Mouse (Mus musculus) kidney, postnatal 0 days (tissue): ENCODE measurements around the gene Trem2. TPM values are rescaled to one million over a fixed set of nuclear protein-coding genes. Genes with fewer than 3 reads are reported as not detected.

Experiments
- ATAC-seq: fragments of 200-750 bp; cut with Nextera tagmentation; replicated peaks from 2 replicates; pipeline ENCODE4 v1.8.0; 2017; ENCODE audit warnings: low read depth, moderate number of reproducible peaks, moderate TSS enrichment, moderate library complexity; ENCODE audit not compliant: low FRiP score
- DNase-seq: peaks from one replicate; pipeline ENCODE4 v3.0.0-alpha.2; 2016; ENCODE audit warnings: low spot score
- H3K27ac ChIP-seq: fragments of 300-500 bp; sonication (generic); 2 replicates; pipeline ENCODE4 v1.5.1; 2014; ENCODE audit warnings: mild to moderate bottlenecking
- H3K27me3 ChIP-seq: fragments of 300-500 bp; sonication (generic); 2 replicates; pipeline ENCODE4 v1.6.1; 2014; ENCODE audit warnings: low read length, mixed read lengths; ENCODE audit not compliant: insufficient read depth
- H3K36me3 ChIP-seq: fragments of 300-500 bp; sonication (generic); 2 replicates; pipeline ENCODE4 v1.6.1; 2014; ENCODE audit warnings: low read length, mixed read lengths; ENCODE audit not compliant: insufficient read depth
- H3K4me1 ChIP-seq: fragments of 300-500 bp; sonication (generic); replicated peaks from 2 replicates; pipeline ENCODE4 v1.6.1; 2014; ENCODE audit warnings: antibody characterized with exemption, low read length, mixed read lengths; ENCODE audit not compliant: insufficient read depth
- H3K4me2 ChIP-seq: fragments of 300-500 bp; sonication (generic); 2 replicates; pipeline ENCODE4 v1.6.1; 2014; ENCODE audit warnings: mild to moderate bottlenecking, low read length, moderate library complexity, mixed read lengths
- H3K4me3 ChIP-seq: fragments of 300-500 bp; sonication (generic); replicated peaks from 2 replicates; pipeline ENCODE4 v1.5.1; 2014; ENCODE audit warnings: low read depth, low read length
- H3K9ac ChIP-seq: fragments of 300-500 bp; sonication (generic); 2 replicates; pipeline ENCODE4 v1.6.1; 2014; ENCODE audit warnings: low read depth, low read length
- H3K9me3 ChIP-seq: fragments of 300-500 bp; sonication (generic); replicated peaks from 2 replicates; pipeline ENCODE4 v1.6.1; 2016; ENCODE audit warnings: low read length, inconsistent platforms, mixed read lengths
- CTCF ChIP-seq: IDR thresholded peaks from 2 replicates; pipeline ENCODE4 v1.5.1; 2016; ENCODE audit warnings: antibody characterized with exemption, low read depth, mild to moderate bottlenecking, moderate library complexity
- WGBS: fragments of 180-500 bp; shearing (Covaris S2); extraction: QIAGEN DNeasy Blood & Tissue Kit; methylation state at CpG from one replicate; pipeline ENCODE4 v1.1.7; 2014; 5-methylcytosine and 5-hydroxymethylcytosine counted together
- polyA plus RNA-seq: library from polyadenylated mRNA; unstranded; fragments of >200 nt; fragmentation: Nextera tagmentation; extraction: Ambion mirVana; gene quantifications from 2 replicates; pipeline ENCODE4 v1.2.1, GENCODE M21; 2015

The Trem2 gene
- polyA plus RNA-seq, 1 experiment from 2014 or later, result 3.0 TPM

GRCm38 (mm10) chr17:48318686-48319085, 27.5 kb upstream of the Trem2 start:
- DNase-seq, result no peak
- Histone ChIP-seq H3K27me3 (no peaks in the 10 kb centered on the region), H3K36me3 (no peaks in the 10 kb centered on the region), H3K4me2 (no peak overlapping the region), H3K9ac (no peak overlapping the region), H3K4me3 (no peak overlapping the region), H3K9me3 (no peaks in the 10 kb centered on the region), H3K4me1 (no peaks in the 10 kb centered on the region), H3K27ac (no peak overlapping the region)
- TF ChIP-seq CTCF, result no peak
- 81% methylated on average over 1 of the region's 1 CpGs for WGBS
- no peak for ATAC-seq

- no peak for TF ChIP-seq CTCF
- WGBS, result 88% methylated on average over 2 of the region's 2 CpGs
- H3K36me3 ChIP-seq, result no peaks in the 10 kb centered on the region
- DNase-seq (no peak), ATAC-seq (no peak)
- H3K9me3 ChIP-seq, result no peaks in the 10 kb centered on the region
- H3K4me1 ChIP-seq, result no peaks in the 10 kb centered on the region
- no peak overlapping the region for H3K4me2 ChIP-seq
- H3K27me3 ChIP-seq, result no peaks in the 10 kb centered on the region
- H3K4me3 ChIP-seq, result no peak overlapping the region
- no peak overlapping the region for H3K9ac ChIP-seq
- no peak overlapping the region for H3K27ac ChIP-seq
Measured at GRCm38 (mm10) chr17:48321279-48321678, 24.9 kb upstream of the Trem2 start.

GRCm38 (mm10) chr17:48323236-48323635, 23.0 kb upstream of the Trem2 start:
- no peak overlapping the region for H3K4me2 ChIP-seq
- TF ChIP-seq CTCF, result no peak
- ATAC-seq (no peak), DNase-seq (no peak)
- no peaks in the 10 kb centered on the region for H3K4me1 ChIP-seq
- H3K9ac ChIP-seq, result no peak overlapping the region
- 81% methylated on average over 3 of the region's 3 CpGs for WGBS
- H3K27me3 ChIP-seq, result no peaks in the 10 kb centered on the region
- no peaks in the 10 kb centered on the region for H3K9me3 ChIP-seq
- no peak overlapping the region for H3K4me3 ChIP-seq
- H3K36me3 ChIP-seq, result no peaks in the 10 kb centered on the region
- no peak overlapping the region for H3K27ac ChIP-seq

- Histone ChIP-seq H3K36me3 (no peaks in the 10 kb centered on the region), H3K4me2 (no peak overlapping the region), H3K9ac (no peak overlapping the region), H3K27me3 (no peaks in the 10 kb centered on the region), H3K4me3 (no peak overlapping the region), H3K27ac (no peak overlapping the region), H3K9me3 (no peaks in the 10 kb centered on the region), H3K4me1 (no peaks in the 10 kb centered on the region)
- ATAC-seq (no peak), DNase-seq (no peak)
- 79% methylated on average over 5 of the region's 5 CpGs for WGBS
- no peak for TF ChIP-seq CTCF
Measured at GRCm38 (mm10) chr17:48324258-48324657, 21.9 kb upstream of the Trem2 start.

- ATAC-seq, result no peak
- TF ChIP-seq CTCF, result no peak
- Histone ChIP-seq H3K27ac (no peak overlapping the region), H3K27me3 (no peaks in the 10 kb centered on the region), H3K9me3 (no peaks in the 10 kb centered on the region), H3K4me2 (no peak overlapping the region), H3K4me3 (no peak overlapping the region), H3K4me1 (no peaks in the 10 kb centered on the region), H3K36me3 (no peaks in the 10 kb centered on the region), H3K9ac (no peak overlapping the region)
- 92% methylated on average over 6 of the region's 6 CpGs for WGBS
- DNase-seq, result no peak
Measured at GRCm38 (mm10) chr17:48325093-48325492, 21.1 kb upstream of the Trem2 start.

GRCm38 (mm10) chr17:48325638-48326037, 20.6 kb upstream of the Trem2 start:
- H3K9me3 ChIP-seq, result no peaks in the 10 kb centered on the region
- H3K27me3 ChIP-seq, result no peaks in the 10 kb centered on the region
- WGBS, result 84% methylated on average over 11 of the region's 11 CpGs
- H3K36me3 ChIP-seq, result no peaks in the 10 kb centered on the region
- no peak for TF ChIP-seq CTCF
- DNase-seq (no peak), ATAC-seq (no peak)
- no peak overlapping the region for H3K9ac ChIP-seq
- H3K27ac ChIP-seq, result no peak overlapping the region
- no peak overlapping the region for H3K4me2 ChIP-seq
- H3K4me3 ChIP-seq, result no peak overlapping the region
- H3K4me1 ChIP-seq, result no peaks in the 10 kb centered on the region

- no peaks in the 10 kb centered on the region for H3K36me3 ChIP-seq
- no peak for TF ChIP-seq CTCF
- no peaks in the 10 kb centered on the region for H3K27me3 ChIP-seq
- no peaks in the 10 kb centered on the region for H3K4me1 ChIP-seq
- no peak for ATAC-seq
- H3K27ac ChIP-seq, result no peak overlapping the region
- H3K9ac ChIP-seq, result no peak overlapping the region
- no peak for DNase-seq
- no peaks in the 10 kb centered on the region for H3K9me3 ChIP-seq
- H3K4me2 ChIP-seq, result no peak overlapping the region
- WGBS, result 70% methylated on average over 4 of the region's 4 CpGs
- no peak overlapping the region for H3K4me3 ChIP-seq
Measured at GRCm38 (mm10) chr17:48326656-48327055, 19.5 kb upstream of the Trem2 start.
